Mouse (Mus musculus) Muller cell, postnatal 12 days (primary cell): ENCODE measurements around the gene Taf11.

Experiments
- DNase-seq: peaks from one replicate; pipeline ENCODE4 v3.0.0-alpha.2; 2015; ENCODE audit errors: inconsistent ontology term

Taf11 gene

GRCm38 (mm10) chr17:27920676-27921075, 11.0 kb upstream of the Taf11 start:
- no peak for DNase-seq

GRCm38 (mm10) chr17:27916366-27916765, 6.7 kb upstream of the Taf11 start:
- no peak for DNase-seq

- DNase-seq, result no peak
Observed at GRCm38 (mm10) chr17:27914742-27915141, 5.1 kb upstream of the Taf11 start.

GRCm38 (mm10) chr17:27911371-27911770, 1.7 kb upstream of the Taf11 start:
- no peak for DNase-seq

- DNase-seq, result peak; percentile 86
Observed at GRCm38 (mm10) chr17:27908888-27909621, 589 bp downstream of the Taf11 start, which contains the start of gene Anks1. Gene Anks1, plus strand, starts transcription at chr17:27909306.

GRCm38 (mm10) chr17:27908206-27908887, 1.3 kb downstream of the Taf11 start:
- DNase-seq, result peak; percentile 54

GRCm38 (mm10) chr17:27907512-27908205, 2.0 kb downstream of the Taf11 start:
- peak; percentile 98 for DNase-seq

- DNase-seq, result no peak
Observed at GRCm38 (mm10) chr17:27886499-27887210, 23.0 kb downstream of the Taf11 start.

- DNase-seq, result no peak
Observed at GRCm38 (mm10) chr17:27883994-27884393, 25.6 kb downstream of the Taf11 start.

GRCm38 (mm10) chr17:27883129-27883528, 26.5 kb downstream of the Taf11 start:
- DNase-seq, result no peak

- peak; percentile 13 for DNase-seq
Observed at GRCm38 (mm10) chr17:27881518-27881917, 28.1 kb downstream of the Taf11 start.

- no peak for DNase-seq
Observed at GRCm38 (mm10) chr17:27874510-27874909, 35.1 kb downstream of the Taf11 start.

- peak; percentile 14 for DNase-seq
Observed at GRCm38 (mm10) chr17:27873583-27873982, 36.1 kb downstream of the Taf11 start.

- no peak for DNase-seq
Observed at GRCm38 (mm10) chr17:27871851-27872250, 37.8 kb downstream of the Taf11 start.

- DNase-seq, result no peak
Observed at GRCm38 (mm10) chr17:27866737-27867136, 42.9 kb downstream of the Taf11 start.

GRCm38 (mm10) chr17:27865461-27865860, 44.2 kb downstream of the Taf11 start:
- no peak for DNase-seq

GRCm38 (mm10) chr17:27859131-27859530, 50.5 kb downstream of the Taf11 start:
- peak; percentile 73 for DNase-seq

- DNase-seq, result no peak
Observed at GRCm38 (mm10) chr17:27857649-27858475, 51.8 kb downstream of the Taf11 start.

- peak; percentile 66 for DNase-seq
Observed at GRCm38 (mm10) chr17:27856798-27857648, 52.6 kb downstream of the Taf11 start.

- peak; percentile 91 for DNase-seq
Observed at GRCm38 (mm10) chr17:27856265-27856797, 53.3 kb downstream of the Taf11 start, which contains the start of gene Uhrf1bp1. Gene Uhrf1bp1, plus strand, starts transcription at chr17:27856441.
